Mouse (Mus musculus) activated CD4-positive, CD25-positive, alpha-beta regulatory T cell, adult 4 months (primary cell): Measurements from ENCODE around the gene Pecam1. TPM values are rescaled to one million over a fixed set of nuclear protein-coding genes. Genes with fewer than 3 reads are reported as not detected.
"Not testable (repeated sequence)": the region's sequence is repeated elsewhere in the genome, so short reads cannot be mapped to it uniquely, and the experiment has no call there.

ENCODE experiments used
- ATAC-seq: one replicate; pipeline ENCODE4 v1.8.0; 2017
- polyA plus RNA-seq, 2 experiments: library from polyadenylated mRNA; unstranded; fragments of 100-300 nt; shearing (Covaris generic); gene quantifications; one replicate each; pipeline ENCODE4 v1.2.1; 2017

Gene Pecam1
- polyA plus RNA-seq, 2 experiments from 2014 or later = 102 TPM

- no peak for ATAC-seq
Observed at GRCm38 (mm10) chr11:106770195-106770974, 20.0 kb upstream of the Pecam1 start.

GRCm38 (mm10) chr11:106767516-106767915 is 17.1 kb upstream of the Pecam1 start:
- ATAC-seq = no peak

GRCm38 (mm10) chr11:106766611-106767162 is 16.3 kb upstream of the Pecam1 start:
- no peak for ATAC-seq

- ATAC-seq = no peak
Observed at GRCm38 (mm10) chr11:106762800-106763185, 12.4 kb upstream of the Pecam1 start.

GRCm38 (mm10) chr11:106762139-106762799 is 11.8 kb upstream of the Pecam1 start:
- peak; percentile 68 for ATAC-seq

GRCm38 (mm10) chr11:106760511-106760910 is 10.1 kb upstream of the Pecam1 start:
- no peak for ATAC-seq

GRCm38 (mm10) chr11:106759028-106759427 is 8.6 kb upstream of the Pecam1 start:
- no peak for ATAC-seq

- no peak for ATAC-seq
Observed at GRCm38 (mm10) chr11:106755583-106755982, 5.2 kb upstream of the Pecam1 start.

- ATAC-seq = no peak
Observed at GRCm38 (mm10) chr11:106753314-106753713, 2.9 kb upstream of the Pecam1 start.

- peak; percentile 65 for ATAC-seq
Observed at GRCm38 (mm10) chr11:106752103-106752502, 1.7 kb upstream of the Pecam1 start.

GRCm38 (mm10) chr11:106751039-106752018 is 901 bp upstream of the Pecam1 start, which contains the start of gene Milr1:
Gene Milr1 (plus strand): TSS chr11:106751226.
- ATAC-seq = no peak

GRCm38 (mm10) chr11:106749557-106750120 is 789 bp downstream of the Pecam1 start:
- not testable (repeated sequence) for ATAC-seq

GRCm38 (mm10) chr11:106744949-106745348 is 5.5 kb downstream of the Pecam1 start:
- no peak for ATAC-seq

- peak; percentile 61 for ATAC-seq
Observed at GRCm38 (mm10) chr11:106742388-106742841, 8.0 kb downstream of the Pecam1 start.

- no peak for ATAC-seq
Observed at GRCm38 (mm10) chr11:106741826-106742225, 8.6 kb downstream of the Pecam1 start.

GRCm38 (mm10) chr11:106741232-106741631 is 9.2 kb downstream of the Pecam1 start:
- ATAC-seq = no peak

GRCm38 (mm10) chr11:106740724-106741123 is 9.7 kb downstream of the Pecam1 start:
- ATAC-seq = not testable (repeated sequence)

- peak; percentile 7 for ATAC-seq
Observed at GRCm38 (mm10) chr11:106739116-106739515, 11.3 kb downstream of the Pecam1 start.

GRCm38 (mm10) chr11:106737178-106737621 is 13.2 kb downstream of the Pecam1 start:
- no peak for ATAC-seq

GRCm38 (mm10) chr11:106736614-106737013 is 13.8 kb downstream of the Pecam1 start:
- no peak for ATAC-seq

- ATAC-seq = no peak
Observed at GRCm38 (mm10) chr11:106730714-106731113, 19.7 kb downstream of the Pecam1 start.

GRCm38 (mm10) chr11:106729656-106730055 is 20.8 kb downstream of the Pecam1 start:
- no peak for ATAC-seq
